ENCODE assay signal across 15 mouse cellular contexts in genomic region chr5:90568338-90568737, GRCm38 (mm10). TPM values are rescaled to one million over a fixed set of nuclear protein-coding genes. Genes with fewer than 3 reads are reported as not detected.
DNase-seq lines count a peak whose midpoint lies in the region; ATAC-seq and TF ChIP-seq lines count a peak whose summit lies in the region.
"Had no signal": no experiment of that assay in that cellular context is flagged by ENCODE, and none has a peak within 500 bp of the region (broad histone marks: within the 10 kb centered on the region; RNA-seq: fewer than 3 reads in every experiment).

No protein-coding gene starts in this region.

- H3K27me3 ChIP-seq in hindbrain, postnatal 0 days (ENCODE audit: insufficient read depth, low read length): no peaks in the 10 kb centered on the region
- H3K27me3 ChIP-seq in hindbrain, embryonic 16.5 days (replicated peaks; ENCODE audit: control insufficient read depth, insufficient read depth, low read length): no peaks in the 10 kb centered on the region
- no peaks in the 10 kb centered on the region for H3K27me3 ChIP-seq in Patski
- no peaks in the 10 kb centered on the region for H3K27me3 ChIP-seq in liver, embryonic 16.5 days (ENCODE audit: control insufficient read depth, insufficient read depth, low read depth, low read length)

- TF ChIP-seq CTCF in hindbrain, postnatal 0 days (IDR thresholded peaks at IDR 0.05; ENCODE audit: low read depth): no peak
- no peak for TF ChIP-seq CTCF in Patski (IDR thresholded peaks at IDR 0.05)

- H3K4me2 ChIP-seq in hindbrain, postnatal 0 days (ENCODE audit: low read depth, low read length): no peak overlapping the region
- no peak overlapping the region for H3K4me2 ChIP-seq in hindbrain, embryonic 16.5 days (ENCODE audit: low read length)
- H3K4me2 ChIP-seq in liver, embryonic 16.5 days (ENCODE audit: low read depth, low read length): no peak overlapping the region

- POLR2A ChIA-PET in Patski (lab: Charles Lee): no interaction called here

- DNase-seq in hindbrain, postnatal 0 days (ENCODE audit: low spot score): peak; percentile 22
- DNase-seq in Patski (ENCODE audit: low read depth, low spot score): peak; percentile 68
- DNase-seq in kidney, adult 9 months: peak; percentile 85
- DNase-seq in left cerebral cortex, postnatal 25 days (ENCODE audit: low spot score in 2 of 2): no peak
- DNase-seq: adrenal gland, postnatal 14 days; thymus, postnatal 25 days had no signal

- intact Hi-C loops in left cerebral cortex, postnatal 25 days (cut with DNase I): no loop called here

- no peaks in the 10 kb centered on the region for H3K4me1 ChIP-seq in hindbrain, postnatal 0 days (ENCODE audit: insufficient read depth, low read length)
- peaks cover 3% of the 10 kb centered on the region; the same call in 1 of the 2 replicates for H3K4me1 ChIP-seq in hindbrain, embryonic 16.5 days (ENCODE audit: control insufficient read depth, insufficient read depth, low read depth, low read length)
- H3K4me1 ChIP-seq in liver, embryonic 16.5 days (ENCODE audit: control insufficient read depth, low read depth, low read length): no peaks in the 10 kb centered on the region

- no peak for ATAC-seq in hindbrain, postnatal 0 days
- ATAC-seq in hindbrain, embryonic 16.5 days: no peak; the same call in 1 of the 2 replicates
- ATAC-seq in Patski: peak; percentile 49
- ATAC-seq in liver, embryonic 16.5 days (ENCODE audit: low read depth): peak; percentile 89
- ATAC-seq in erythroblast, adult 5-6 weeks (replicated peaks; ENCODE audit: low FRiP score, poor library complexity, severe bottlenecking): no peak

- no peak overlapping the region for H3K27ac ChIP-seq in hindbrain, postnatal 0 days
- H3K27ac ChIP-seq in hindbrain, embryonic 16.5 days (ENCODE audit: low read depth, low read length): no peak overlapping the region
- peak overlapping the region; percentile 56 for H3K27ac ChIP-seq in liver, embryonic 16.5 days (ENCODE audit: low read length)

- no peak overlapping the region for H3K9ac ChIP-seq in hindbrain, postnatal 0 days (replicated peaks; ENCODE audit: low read length)
- no peak overlapping the region for H3K9ac ChIP-seq in hindbrain, embryonic 16.5 days (ENCODE audit: low read depth, low read length)
- no peak overlapping the region for H3K9ac ChIP-seq in liver, embryonic 16.5 days (ENCODE audit: low read depth, low read length)

- in situ Hi-C loops in Patski (cut with MboI; ENCODE audit: low pct_unique_long_range_greater_than_20kb): no loop called here

- H3K9me3 ChIP-seq in hindbrain, postnatal 0 days (ENCODE audit: low read length): no peaks in the 10 kb centered on the region
- no peaks in the 10 kb centered on the region for H3K9me3 ChIP-seq in hindbrain, embryonic 16.5 days (ENCODE audit: control insufficient read depth, low read length)
- no peaks in the 10 kb centered on the region for H3K9me3 ChIP-seq in liver, embryonic 16.5 days (replicated peaks; ENCODE audit: control insufficient read depth, low read length)

- no peaks in the 10 kb centered on the region for H3K36me3 ChIP-seq in hindbrain, postnatal 0 days (ENCODE audit: insufficient read depth, low read length)
- no peaks in the 10 kb centered on the region for H3K36me3 ChIP-seq in hindbrain, embryonic 16.5 days (ENCODE audit: control insufficient read depth, insufficient read depth, low read length)
- H3K36me3 ChIP-seq in liver, embryonic 16.5 days (ENCODE audit: control insufficient read depth, insufficient read depth): no peaks in the 10 kb centered on the region

- CTCF ChIA-PET in Patski (lab: Charles Lee): interaction anchor here (1.3 to 2.2 kb wide), 2 partner anchors 21 to 68 kb away, joined by 6 to 7 read pairs; no protein-coding TSS in a partner anchor

- no peak overlapping the region for H3K4me3 ChIP-seq in hindbrain, postnatal 0 days (ENCODE audit: low read length)
- no peak overlapping the region for H3K4me3 ChIP-seq in hindbrain, embryonic 16.5 days (ENCODE audit: low read length)
- no peak overlapping the region for H3K4me3 ChIP-seq in liver, embryonic 16.5 days (ENCODE audit: low read depth, low read length)

RNA-seq across cellular contexts. Expression of gene 5830473C10Rik, which starts 7.4 kb away (rescaled TPM):
- total RNA-seq in hindbrain, postnatal 0 days (2014; rRNA removed): not detected in 2 replicates
- 0.15 and 0.24 TPM in 2 replicates for polyA plus RNA-seq in hindbrain, postnatal 0 days (2015; fragmentation: Nextera tagmentation; extraction: Ambion mirVana)
- 0.06 and 0.12 TPM in 2 replicates for polyA plus RNA-seq in hindbrain, embryonic 16.5 days (2015; fragmentation: Nextera tagmentation; extraction: Ambion mirVana)
- 0.06 TPM for polyA plus RNA-seq in Patski (2021)
- 1.5 and 1.8 TPM in 2 replicates for polyA plus RNA-seq in liver, embryonic 16.5 days (2015; fragmentation: Nextera tagmentation; extraction: Ambion mirVana)
- under 1 TPM in 1 of 2 experiments, not detected in 1; 0.37 TPM for total RNA-seq in left cerebral cortex, postnatal 25 days (2021)
- not detected in 2 replicates for total RNA-seq in erythroblast, adult 5-6 weeks (2015; ENCODE audit: low replicate concordance)
- total RNA-seq in erythroblast, adult 5-6 weeks (2017; ENCODE audit: low replicate concordance): not detected in 2 replicates
- total RNA-seq: granulocyte monocyte progenitor cell, adult 5-6 weeks had no signal
- polyA plus RNA-seq: limb, embryonic 11.5 days; neural tube, embryonic 11.5 days; spleen, adult 2 months had no signal

RNA-seq across cellular contexts. Expression of gene Afm, which starts 49.6 kb away (rescaled TPM):
- not detected in 2 replicates for total RNA-seq in hindbrain, postnatal 0 days (2014; rRNA removed)
- not detected in 2 replicates for polyA plus RNA-seq in hindbrain, postnatal 0 days (2015; fragmentation: Nextera tagmentation; extraction: Ambion mirVana)
- not detected in 2 replicates for polyA plus RNA-seq in hindbrain, embryonic 16.5 days (2015; fragmentation: Nextera tagmentation; extraction: Ambion mirVana)
- 0.14 TPM for polyA plus RNA-seq in Patski (2021)
- polyA plus RNA-seq in liver, embryonic 16.5 days (2015; fragmentation: Nextera tagmentation; extraction: Ambion mirVana): 34.3 and 34.6 TPM in 2 replicates
- total RNA-seq in left cerebral cortex, postnatal 25 days (2021): not detected
- total RNA-seq in erythroblast, adult 5-6 weeks (2015; ENCODE audit: low replicate concordance): not detected in 2 replicates
- total RNA-seq in erythroblast, adult 5-6 weeks (2017; ENCODE audit: low replicate concordance): not detected in 2 replicates
- total RNA-seq: common myeloid progenitor, adult 5-6 weeks; granulocyte monocyte progenitor cell, adult 5-6 weeks; layer of hippocampus, postnatal 10 days had no signal
- polyA plus RNA-seq: limb, embryonic 11.5 days; neural tube, embryonic 11.5 days had no signal

Comparison
In these comparisons a context has a peak if more than half of its experiments do, and no peak if none do; other contexts are left out.
1. ATAC-seq: peak in Patski (single experiment) and liver, embryonic 16.5 days (single experiment); none in hindbrain, postnatal 0 days (single experiment), hindbrain, embryonic 16.5 days (single experiment) and erythroblast, adult 5-6 weeks (single experiment).
2. DNase-seq: peak in hindbrain, postnatal 0 days (single experiment), Patski (single experiment) and kidney, adult 9 months (single experiment); none in left cerebral cortex, postnatal 25 days (0 of 2).
3. RNA of gene Afm, which starts 49.6 kb away (polyA plus RNA-seq): 34.3 to 34.6 TPM in liver, embryonic 16.5 days; 0.14 TPM in Patski (single experiment), not detected in hindbrain, postnatal 0 days and not detected in hindbrain, embryonic 16.5 days; every median in the first group is over 10 times any median in the second.